Mouse (Mus musculus) mouse embryonic stem cell (cell line): ENCODE results near the gene Mmp15.

Source experiments
- in situ Hi-C, 2 experiments: fragments of 300-500 bp; cut with MboI; formaldehyde crosslinking; loops; 1 replicate in 1 of 2; 3 replicates in 1 of 2; pipeline ENCODE4 v1.14.3; 2019 to 2020; ENCODE audit warnings: low sequenced_read_pairs in 2 of 2, low pct_unique_long_range_greater_than_20kb in 1 of 2, mixed read lengths in 1 of 2; ENCODE audit not compliant: unreplicated experiment in 1 of 2

Mmp15 gene

DNA sequence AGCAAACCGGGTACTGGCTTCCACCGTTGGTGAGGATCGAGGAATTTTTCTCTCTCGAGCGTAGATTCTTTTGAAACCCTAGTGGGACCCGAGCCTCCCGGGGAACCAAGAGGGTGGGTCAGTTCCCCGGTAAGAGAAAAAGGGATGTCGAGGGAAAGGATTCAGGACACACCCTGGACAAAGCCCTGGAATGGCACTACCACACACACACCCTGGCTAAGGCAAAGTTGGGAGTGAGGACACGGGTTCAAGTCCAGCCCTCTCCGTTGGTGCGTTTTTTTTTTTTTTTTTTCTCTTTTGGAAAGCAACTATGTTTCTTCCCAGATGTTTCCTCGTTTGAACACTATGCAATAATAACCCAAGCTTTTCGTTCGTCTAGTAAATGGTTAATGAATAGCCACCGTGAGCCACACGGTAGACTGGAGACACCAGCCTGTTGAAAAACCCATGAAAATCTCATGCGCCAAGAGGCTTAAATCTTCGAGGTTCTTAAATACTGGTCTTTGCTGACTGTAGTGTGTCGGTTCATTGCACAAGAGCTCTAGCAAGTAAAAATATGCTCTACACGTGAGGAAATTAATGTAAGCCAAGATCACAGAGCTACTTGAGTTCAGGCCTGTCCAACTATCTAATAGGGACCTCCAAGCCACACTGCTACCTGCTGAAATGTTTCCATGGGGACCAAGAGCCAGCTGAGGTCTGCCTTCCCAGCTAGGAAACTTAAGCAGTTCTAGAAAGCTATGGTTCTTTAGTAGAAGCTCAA is 19.4 kb upstream of the Mmp15 start:
- in situ Hi-C loops, result no loop called here

DNA sequence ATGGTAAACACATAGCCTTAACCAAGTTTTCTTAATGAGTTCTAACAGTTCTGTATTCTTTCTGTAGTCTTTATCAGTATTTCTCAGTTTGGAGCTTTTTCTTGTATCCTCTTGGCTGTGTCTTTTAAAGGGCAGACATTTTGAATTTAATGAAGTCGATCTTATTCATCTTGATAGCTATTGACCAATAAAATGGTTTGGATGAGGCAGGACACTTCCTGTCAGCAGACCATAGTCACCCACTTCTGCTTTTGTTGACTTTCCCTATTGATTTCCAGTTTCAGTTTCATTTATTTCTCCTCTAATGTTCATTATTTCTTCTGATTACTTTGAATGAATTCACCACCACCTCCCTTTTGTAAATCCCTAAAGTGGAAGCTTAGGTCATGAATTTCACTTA is 16.4 kb upstream of the Mmp15 start:
- in situ Hi-C loops, result no loop called here

DNA sequence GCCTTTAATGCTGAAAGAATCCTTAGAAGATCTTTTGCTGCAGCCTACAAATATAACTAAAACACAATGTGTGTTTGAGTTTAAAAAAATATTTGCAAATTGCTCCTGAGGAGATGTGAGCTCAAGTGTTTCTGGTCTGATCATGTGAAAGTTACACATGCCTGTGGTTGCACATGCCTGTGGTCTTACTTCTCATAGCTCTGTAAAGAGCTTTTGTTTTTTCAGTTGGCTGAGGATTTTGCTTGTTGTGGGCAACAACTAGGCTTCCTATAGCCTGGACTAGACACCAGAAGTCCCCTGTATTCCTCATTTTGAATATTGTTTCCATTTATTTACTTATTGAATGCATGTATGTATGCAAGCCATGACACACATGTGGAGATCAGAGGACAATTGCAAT is 15.7 kb upstream of the Mmp15 start:
- in situ Hi-C loops, result no loop called here

DNA sequence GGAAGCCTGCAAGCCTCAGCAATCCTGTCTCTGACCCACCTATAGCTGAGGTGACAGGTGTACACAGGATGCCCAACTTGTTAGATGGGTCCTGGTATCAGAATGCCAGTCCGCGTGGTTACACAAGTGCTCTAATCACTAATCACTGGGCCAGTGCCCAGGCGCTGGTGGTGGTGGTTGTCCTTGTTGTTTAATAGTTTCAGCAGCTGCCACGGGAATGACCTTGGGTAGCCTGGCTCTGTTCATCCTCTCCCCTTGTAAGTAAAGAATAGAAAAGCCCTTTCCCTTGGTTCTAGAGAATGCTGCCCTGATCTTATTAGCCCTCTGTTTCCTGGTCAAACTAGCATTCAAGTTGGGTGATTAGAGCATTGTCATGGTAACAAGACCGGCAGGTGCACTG is 10.3 kb upstream of the Mmp15 start:
- in situ Hi-C loops, result no loop called here

DNA sequence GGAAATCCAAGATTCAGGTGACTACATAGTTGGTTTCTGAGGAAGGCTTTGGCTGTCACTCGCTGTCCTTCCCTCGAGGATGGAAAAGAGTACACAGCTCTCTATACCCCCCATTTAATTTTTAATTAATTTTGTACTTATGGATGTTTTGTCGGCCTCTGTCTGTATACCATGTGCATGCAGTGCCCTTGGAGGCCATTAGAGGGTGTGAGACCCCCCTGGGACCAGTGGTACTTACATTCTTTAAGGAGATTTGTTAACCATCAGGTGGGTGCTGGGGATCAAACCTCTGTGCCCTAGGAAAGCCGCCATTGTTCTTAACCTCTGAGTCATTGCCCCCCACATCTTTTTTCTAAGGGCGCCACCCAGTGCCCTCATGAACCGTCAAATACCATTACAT is 7.4 kb upstream of the Mmp15 start:
- in situ Hi-C loops, result no loop called here

DNA sequence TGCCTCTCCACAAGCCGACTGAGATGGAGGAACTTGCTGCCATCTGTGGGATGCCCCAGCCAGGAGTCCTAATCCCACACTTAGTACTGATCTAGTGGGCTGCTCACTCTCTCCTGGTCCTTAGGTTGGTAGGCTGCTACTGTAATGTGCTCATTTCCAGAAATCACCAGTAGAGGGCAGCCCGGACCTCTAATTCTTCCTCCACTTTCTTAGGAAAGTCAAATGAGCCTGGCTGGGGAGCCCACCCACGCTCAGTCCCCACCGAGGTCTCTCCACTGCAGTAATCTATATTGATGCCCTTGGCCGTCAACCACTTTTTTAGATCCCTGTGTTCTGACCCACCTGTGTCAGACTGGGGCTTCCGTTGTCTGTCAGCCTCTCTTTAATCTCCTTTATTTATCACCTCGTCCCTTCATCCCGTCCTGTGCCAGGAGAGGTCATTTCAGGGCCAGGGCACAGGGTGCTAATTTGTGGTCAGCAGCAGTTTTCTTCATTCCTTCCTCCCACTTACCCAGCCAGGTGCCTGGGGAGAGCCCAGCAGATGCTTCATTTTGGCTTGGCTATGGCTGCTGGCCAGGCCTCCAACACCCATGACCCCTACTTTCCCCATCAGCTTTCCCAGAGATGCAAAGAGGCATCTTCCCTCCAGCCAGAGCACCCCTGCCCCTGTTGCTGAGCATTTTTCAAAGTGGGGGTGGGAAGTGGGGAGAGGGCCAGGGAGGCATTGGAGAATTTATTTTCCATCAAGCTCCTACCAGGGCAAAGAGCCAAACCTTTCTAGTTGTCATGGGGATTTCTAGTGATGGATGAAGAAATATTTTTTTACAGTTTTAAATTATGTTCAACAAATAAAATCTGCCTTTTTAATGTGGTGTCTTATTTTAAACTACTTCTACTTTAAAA is 5.2 kb upstream of the Mmp15 start:
- in situ Hi-C loops, result no loop called here

DNA sequence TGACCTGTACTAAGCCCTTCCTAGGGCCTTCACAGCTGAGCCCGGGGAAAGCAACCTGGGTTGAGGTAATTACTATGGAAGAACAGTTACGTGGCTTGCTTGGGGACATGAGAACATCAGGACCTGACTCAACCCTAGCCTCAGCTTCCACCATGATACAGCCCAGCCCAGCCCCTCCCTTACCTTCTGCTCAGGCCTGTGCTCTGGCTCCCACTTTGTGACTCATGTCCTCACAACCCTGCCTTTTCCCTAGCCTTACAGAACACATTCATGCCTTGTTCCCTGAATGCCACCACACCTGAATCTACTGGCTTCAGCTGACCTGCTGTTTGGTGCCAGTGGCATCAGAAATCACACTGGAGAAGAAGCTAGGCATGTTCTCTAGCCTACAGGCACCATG is 3.7 kb upstream of the Mmp15 start:
- in situ Hi-C loops, result no loop called here

DNA sequence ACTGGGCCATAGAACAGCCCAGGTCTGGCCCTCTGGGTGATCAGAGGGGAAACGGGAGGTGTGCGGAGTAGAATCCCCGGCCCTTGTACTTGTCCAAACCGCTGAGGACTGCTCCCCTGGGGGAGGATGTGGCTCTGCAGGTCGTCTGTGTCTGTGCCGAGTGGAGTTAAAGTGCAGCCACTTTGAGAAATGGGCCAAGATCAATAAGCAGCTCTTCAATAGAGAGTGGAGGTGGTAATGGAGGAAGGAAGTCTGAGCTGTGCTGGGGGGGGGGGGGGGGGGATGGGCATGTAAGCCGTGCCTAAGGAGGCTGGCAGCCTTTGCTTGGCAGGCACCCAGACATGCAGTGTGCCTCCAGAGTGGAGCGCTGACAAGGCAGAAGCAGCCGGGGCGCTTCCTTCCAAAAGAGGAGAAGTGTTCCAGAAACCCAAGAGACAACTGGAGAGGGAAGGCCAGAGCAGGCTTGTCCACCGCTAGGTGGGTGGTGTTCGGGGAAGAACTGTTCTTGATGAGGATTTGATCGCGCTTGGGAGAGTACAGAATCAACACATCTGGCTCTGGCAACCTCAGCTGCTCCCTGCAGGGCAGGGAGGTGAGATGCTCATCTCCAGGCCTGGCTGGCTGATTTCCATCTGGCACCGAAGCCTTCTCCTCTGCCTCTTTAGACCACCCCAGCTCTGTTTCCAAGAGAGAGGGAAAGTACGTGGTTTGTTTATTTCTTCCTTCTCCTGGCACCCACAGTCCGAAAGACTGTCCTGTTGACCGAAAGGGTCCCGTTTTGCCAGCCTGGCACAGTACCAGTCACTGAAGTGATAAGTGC is 3.0 kb upstream of the Mmp15 start:
- in situ Hi-C loops, result no loop called here

DNA sequence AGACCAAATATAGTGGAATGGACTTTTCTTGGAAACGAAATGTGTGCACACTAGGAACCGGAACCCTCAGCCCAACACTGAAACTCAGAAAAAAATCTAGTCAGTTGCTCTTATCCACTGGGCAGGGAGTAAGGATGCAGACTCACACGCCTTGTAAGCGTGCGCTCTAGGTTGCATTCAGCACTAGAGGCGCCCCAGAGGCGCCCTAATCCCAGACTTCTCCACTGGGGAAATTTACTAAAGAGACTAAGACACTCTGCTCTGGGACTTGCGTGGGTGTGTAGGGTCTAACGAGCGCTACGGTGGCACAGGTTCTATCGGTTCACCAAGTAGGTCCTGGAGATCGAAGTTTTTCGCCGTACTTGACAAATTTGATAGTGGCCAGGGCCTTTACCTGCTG is 607 bp upstream of the Mmp15 start:
- in situ Hi-C loops, result loop anchor here (5.0 to 25.0 kb wide), 3 partner anchors 76 to 561 kb away; no protein-coding TSS in a partner anchor

DNA sequence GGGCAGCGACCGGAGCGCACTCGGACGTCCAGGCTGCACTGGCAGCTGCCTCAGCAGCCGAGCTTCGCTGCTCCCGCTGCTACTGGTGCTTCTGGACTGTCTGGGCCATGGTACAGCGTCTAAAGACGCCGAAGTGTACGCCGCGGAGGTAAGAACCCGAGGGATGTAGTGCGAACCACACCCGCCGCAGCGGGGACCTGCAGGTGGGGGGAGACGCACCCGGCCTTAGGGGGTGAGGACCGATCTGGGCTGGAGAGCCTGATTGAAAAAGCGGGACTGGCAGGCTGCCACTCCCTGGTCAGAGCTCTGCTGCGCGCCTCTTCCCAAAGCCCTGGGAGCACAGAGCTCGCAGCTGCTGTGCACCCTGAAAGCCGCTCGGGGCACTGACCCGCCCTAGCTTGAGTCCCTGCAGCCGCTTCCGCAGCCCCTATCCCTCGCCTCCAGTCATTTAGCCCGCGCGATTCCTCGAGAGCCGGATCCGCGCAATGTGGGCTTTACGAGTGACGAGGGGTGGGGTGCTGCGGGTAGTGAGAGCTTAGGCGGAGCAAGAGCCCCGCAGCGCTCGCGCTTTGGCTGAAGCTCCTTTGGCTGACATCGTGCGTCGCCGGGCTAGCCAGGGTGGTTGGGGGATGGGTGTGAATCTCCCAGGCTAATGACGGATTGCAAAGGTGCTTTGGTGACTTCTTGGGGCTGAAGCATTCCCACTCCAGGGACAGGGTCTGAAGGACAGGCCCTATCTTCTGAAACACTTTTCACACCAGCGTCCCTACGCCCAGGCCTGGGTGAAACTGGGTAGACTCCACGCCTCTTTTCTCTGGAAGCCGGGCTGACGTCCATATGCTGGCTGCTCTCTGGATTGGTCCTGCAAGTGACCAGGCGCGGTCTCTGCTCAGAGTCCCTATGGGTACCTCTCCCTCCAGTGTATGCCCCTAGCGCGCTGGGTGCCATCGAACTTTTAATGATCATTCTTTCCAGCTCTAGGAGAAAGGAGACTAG is 1.1 kb downstream of the Mmp15 start:
- in situ Hi-C loops, result loop anchor here (5.0 to 25.0 kb wide), 3 partner anchors 74 to 559 kb away; no protein-coding TSS in a partner anchor

DNA sequence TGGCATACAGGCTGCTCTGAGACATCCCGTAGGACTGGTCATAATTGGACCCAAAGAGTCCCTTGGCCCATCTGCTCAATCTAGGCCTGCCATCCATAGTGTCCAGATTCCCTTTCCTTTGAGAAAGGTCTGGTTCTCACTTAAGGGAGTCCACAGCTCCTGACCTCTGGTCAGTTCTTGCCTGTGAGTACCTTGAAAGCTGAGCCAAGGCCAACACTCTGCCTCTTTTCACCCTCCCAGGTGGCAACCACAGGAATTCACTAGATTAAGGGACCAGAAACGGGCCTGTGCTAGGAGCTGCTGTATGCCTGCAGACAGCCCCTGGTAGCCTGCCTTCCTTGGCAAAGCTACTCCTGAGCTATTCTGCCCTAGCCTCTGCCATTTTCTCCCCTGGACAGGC is 2.5 kb downstream of the Mmp15 start:
- in situ Hi-C loops, result loop anchor here (5.0 to 25.0 kb wide), 3 partner anchors 73 to 558 kb away; no protein-coding TSS in a partner anchor

DNA sequence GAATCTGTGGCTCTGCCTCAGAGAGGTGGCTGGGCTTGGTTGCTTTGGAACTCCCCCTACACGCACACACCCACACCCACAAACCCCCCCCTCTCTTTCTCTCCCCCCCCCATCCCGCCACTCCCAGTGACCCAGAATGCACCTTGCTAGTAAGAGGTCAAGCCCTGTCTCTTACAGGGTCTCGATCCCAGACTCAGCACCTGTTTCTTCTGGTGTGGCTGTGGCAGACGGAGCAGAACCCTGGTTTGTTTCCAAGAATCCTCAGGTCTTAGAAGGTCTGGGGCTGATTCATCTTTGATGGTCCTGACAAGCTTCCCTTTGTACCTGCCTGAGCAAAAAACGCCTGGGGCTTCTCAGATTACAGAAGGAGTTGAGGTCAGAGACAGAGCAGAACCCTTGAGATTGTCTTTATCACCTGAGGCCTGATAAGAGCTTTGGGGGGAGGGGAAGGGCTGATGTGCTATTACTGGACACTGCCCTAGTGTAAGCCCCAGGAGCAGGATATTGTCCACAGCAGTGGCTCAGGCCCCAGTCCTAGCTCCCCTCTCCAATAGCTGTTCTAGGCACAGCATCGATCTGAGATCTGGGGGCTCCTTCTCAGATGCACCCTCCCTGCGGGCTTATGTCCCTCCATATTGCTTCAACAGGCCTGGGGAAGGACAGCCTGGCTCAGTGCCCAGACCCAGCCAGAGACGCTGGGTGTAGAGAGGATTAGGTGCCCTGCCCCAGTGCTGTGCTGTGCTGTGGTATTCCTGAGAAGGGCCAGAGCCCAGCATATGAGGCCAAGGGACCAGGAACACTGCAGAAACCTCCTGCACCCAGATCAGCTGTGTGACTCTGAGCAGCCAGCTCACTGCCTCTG is 6.7 kb downstream of the Mmp15 start:
- in situ Hi-C loops, result loop anchor here (10.0 to 25.0 kb wide), 2 partner anchors 236 to 554 kb away; no protein-coding TSS in a partner anchor

DNA sequence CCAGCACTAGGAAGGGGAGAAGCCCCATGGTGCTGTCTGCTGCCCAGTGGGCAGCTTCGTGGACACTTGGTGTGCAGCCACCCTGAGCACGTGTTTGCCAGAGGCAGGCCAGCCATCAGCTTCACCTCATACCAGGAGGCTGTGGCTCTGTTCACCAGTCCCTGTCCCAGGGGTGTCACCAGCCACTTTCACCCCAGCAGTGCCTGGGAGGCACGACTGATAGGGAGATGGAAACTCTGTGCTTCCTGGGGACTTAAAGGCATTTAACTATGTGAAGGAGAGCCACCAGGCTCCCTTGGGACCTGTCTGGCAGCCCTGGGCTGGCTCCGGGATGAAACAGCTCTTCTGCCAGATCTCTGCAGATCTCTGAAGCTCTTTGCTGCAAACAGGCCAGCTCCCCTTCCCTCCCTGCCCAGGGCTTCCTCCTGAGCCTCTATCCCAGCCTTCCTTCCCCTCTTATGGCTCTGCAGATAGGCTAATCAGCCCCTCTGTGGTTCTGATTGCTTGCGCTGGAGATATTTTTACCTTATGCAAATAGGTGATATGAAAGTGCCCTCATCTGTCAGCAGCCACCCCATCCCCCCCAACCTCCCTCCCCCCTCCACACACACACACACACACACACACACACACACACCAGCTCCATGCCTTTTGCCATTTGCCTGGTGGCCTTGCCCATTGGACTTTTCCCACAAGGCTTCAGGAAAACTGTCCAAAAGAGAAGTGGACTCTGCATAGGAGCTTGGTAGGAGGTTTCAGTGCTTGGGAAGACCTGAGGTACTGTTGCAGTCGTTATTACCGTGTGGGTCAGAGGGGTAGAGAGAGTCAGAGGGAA is 8.3 kb downstream of the Mmp15 start:
- in situ Hi-C loops, result loop anchor here in 1 of 2 experiments (25.0 kb wide), 1 partner anchor 552 kb away; no protein-coding TSS in a partner anchor

DNA sequence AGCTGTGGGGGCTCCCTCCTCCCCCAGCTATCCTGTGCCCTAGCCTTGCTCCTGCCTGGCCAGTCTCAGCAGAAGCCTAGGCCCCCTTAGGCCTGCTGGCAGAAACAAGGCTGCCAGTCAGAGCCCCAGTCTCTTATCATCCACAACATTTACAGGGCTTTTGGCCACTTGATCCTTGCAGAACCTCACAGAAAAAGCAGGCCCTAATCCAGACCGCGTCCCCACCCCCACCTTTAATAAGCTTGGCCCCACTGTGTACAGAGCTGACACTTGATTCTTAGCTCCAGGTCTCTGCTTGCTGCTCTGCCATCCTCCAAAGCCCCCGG is 8.9 kb downstream of the Mmp15 start:
- in situ Hi-C loops, result loop anchor here in 1 of 2 experiments (25.0 kb wide), 1 partner anchor 551 kb away; no protein-coding TSS in a partner anchor

DNA sequence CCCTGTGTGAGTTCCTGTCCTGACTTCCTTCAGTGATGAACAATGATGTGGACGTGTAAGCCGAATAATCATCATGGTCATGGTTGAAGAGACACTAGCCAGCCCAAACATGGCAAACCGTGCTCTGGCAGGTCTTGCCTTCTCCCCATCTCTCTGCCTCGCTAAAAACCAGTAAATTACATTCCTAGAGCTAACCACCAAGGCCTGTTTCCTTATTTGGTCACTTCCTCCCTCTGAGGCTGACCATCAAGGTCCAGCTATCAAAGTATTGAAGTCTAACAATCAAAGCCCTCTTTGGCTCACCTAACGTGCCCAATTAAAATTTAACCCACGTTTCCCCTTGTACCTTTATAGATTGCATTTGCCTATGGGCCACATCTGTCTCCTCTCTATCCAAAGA is 10.2 kb downstream of the Mmp15 start:
- in situ Hi-C loops, result loop anchor here in 1 of 2 experiments (25.0 kb wide), 1 partner anchor 550 kb away; no protein-coding TSS in a partner anchor

DNA sequence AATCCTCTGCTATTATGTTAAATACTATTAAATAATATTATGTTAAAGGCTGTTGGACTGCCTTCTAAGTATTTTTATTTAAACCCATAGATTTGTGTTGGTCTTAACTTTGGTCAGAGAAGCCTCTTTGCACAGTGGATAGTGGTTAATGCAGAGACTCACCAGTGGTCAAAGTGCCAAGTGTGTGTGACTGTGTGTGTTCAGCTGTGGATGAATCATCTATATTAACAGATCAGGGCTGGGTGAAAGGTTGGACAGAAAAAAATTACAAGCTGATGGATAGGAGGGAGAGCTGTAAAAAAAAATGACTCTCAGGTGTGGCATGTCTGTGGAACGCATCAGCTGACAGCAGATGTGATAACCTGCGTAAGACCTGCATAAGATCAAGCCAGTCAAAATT is 11.8 kb downstream of the Mmp15 start:
- in situ Hi-C loops, result loop anchor here in 1 of 2 experiments (25.0 kb wide), 1 partner anchor 548 kb away; no protein-coding TSS in a partner anchor
